Mouse (Mus musculus) spleen, adult 2 months (tissue): ENCODE data around the gene Cacna2d1.

Experiments
- CTCF ChIP-seq: fragments of 200-500 bp; IDR thresholded peaks from 2 replicates; pipeline ENCODE4 v1.5.1; 2011; ENCODE audit warnings: mild to moderate bottlenecking, inconsistent platforms; ENCODE audit not compliant: insufficient read depth, insufficient read length, insufficient replicate concordance; ENCODE audit errors: extremely low read depth
- POLR2A ChIP-seq: fragments of 200-500 bp; IDR thresholded peaks from 2 replicates; pipeline ENCODE4 v1.6.1; 2011; ENCODE audit warnings: low read depth, low read length, inconsistent platforms

- no peak for TF ChIP-seq POLR2A
- TF ChIP-seq CTCF, result no peak
These were observed 441.9 kb downstream of the Cacna2d1 start for GRCm38 (mm10) chr5:16376329-16376908.
